Mouse (Mus musculus) myocyte (in vitro differentiated cells): ENCODE measurements at regions not wholly inside any gene's neighbourhood (a gene's known extent, or its start where the extent isn't known, plus 50 kb on each side); places are given as distances from the start of the nearest gene placed in this dataset.
"Not testable (repeated sequence)": the region's sequence is repeated elsewhere in the genome, so short reads cannot be mapped to it uniquely, and the experiment has no call there.

Experiments
- MAX ChIP-seq: IDR thresholded peaks from one replicate; pipeline ENCODE4 v1.6.1; 2011; ENCODE audit warnings: low read depth, mild to moderate bottlenecking, control low read depth
- MYOD1 ChIP-seq, 3 experiments: IDR thresholded peaks; one replicate each; pipeline ENCODE4 v1.6.1; 2011; ENCODE audit warnings: control low read depth in 2 of 3, low read depth in 2 of 3, mild to moderate bottlenecking in 2 of 3, moderate library complexity in 1 of 3; ENCODE audit not compliant: insufficient read length in 2 of 3, control insufficient read depth in 1 of 3
- MYOG ChIP-seq, 3 experiments: IDR thresholded peaks; one replicate each; pipeline ENCODE4 v1.6.1; 2011; ENCODE audit warnings: control low read depth in 2 of 3, low read depth in 2 of 3, mild to moderate bottlenecking in 2 of 3; ENCODE audit not compliant: insufficient read length in 2 of 3, control insufficient read depth in 1 of 3, insufficient read depth in 1 of 3
- POLR2A ChIP-seq: IDR thresholded peaks from one replicate; pipeline ENCODE4 v1.6.1; 2011; ENCODE audit warnings: low read depth, mild to moderate bottlenecking, control low read depth, moderate library complexity; ENCODE audit not compliant: insufficient read length
- POLR2AphosphoS2 ChIP-seq: IDR thresholded peaks from one replicate; pipeline ENCODE4 v1.6.1; 2011; ENCODE audit warnings: low read depth, control low read depth; ENCODE audit not compliant: insufficient read length
- TCF12 ChIP-seq: IDR thresholded peaks from one replicate; pipeline ENCODE4 v1.6.1; 2011; ENCODE audit warnings: mild to moderate bottlenecking, control low read depth; ENCODE audit not compliant: poor library complexity, insufficient read depth, severe bottlenecking
- USF1 ChIP-seq: IDR thresholded peaks from one replicate; pipeline ENCODE4 v1.6.1; 2011; ENCODE audit warnings: low read depth, mild to moderate bottlenecking, control low read depth, moderate library complexity

DNA sequence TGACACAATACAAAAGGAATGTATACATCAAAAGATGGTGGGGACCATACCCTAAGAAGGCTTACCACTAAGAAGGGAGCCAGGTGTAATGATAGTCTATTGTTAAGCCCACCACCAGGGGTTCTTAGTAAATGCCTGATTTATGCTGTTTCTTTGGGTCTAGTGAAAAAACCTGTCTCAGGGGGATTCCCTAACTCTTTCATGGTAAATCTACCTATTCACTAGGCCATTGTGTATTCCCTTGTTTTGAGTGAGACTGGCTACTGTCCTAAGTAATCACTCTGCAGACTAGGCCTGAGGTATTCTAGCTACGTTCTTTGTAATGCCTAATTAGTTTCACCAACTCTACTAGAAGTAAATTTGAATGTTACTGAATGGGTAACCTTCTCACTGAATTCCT lies 161.3 kb downstream of the Lyplal1 start:
- TF ChIP-seq MYOG (IDR thresholded peaks at IDR 0.05; ENCODE audit: control insufficient read depth in 1 of 3, insufficient read depth in 1 of 3, insufficient read length in 2 of 3, low read depth in 2 of 3); TCF12; USF1; MAX; POLR2A; MYOD1 (IDR thresholded peaks at IDR 0.05; ENCODE audit: control insufficient read depth in 1 of 3, insufficient read length in 2 of 3, low read depth in 2 of 3); POLR2AphosphoS2: not testable (repeated sequence)
